Mouse (Mus musculus) CD8-positive naive resting alpha-beta T cell, adult 2 months (primary cell): ENCODE results near the gene Tssk3.

ENCODE experiments used
- DNase-seq, 2 experiments: peaks; one replicate each; pipeline ENCODE4 v3.0.0; 2022; ENCODE audit warnings: low read depth in 2 of 2, low spot score in 2 of 2

The Tssk3 gene

DNA sequence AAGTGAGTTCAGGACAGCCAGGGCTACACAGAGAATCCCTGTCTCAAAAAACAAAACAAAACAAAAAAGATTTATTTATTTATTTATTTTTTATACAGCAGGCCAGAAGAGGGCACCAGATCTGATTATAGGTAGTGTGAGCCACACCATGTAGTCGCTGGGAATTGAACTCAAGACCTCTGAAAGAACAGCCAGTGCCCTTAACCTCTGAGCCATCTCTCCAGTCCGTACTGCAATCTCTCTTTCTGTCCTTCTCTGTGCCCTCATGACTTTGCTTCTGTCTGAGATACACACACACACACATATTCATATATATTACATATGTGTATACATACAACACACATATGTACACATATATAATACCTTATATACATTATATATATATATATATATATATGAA, 40.0 kb downstream of the Tssk3 start:
- DNase-seq: no peak

DNA sequence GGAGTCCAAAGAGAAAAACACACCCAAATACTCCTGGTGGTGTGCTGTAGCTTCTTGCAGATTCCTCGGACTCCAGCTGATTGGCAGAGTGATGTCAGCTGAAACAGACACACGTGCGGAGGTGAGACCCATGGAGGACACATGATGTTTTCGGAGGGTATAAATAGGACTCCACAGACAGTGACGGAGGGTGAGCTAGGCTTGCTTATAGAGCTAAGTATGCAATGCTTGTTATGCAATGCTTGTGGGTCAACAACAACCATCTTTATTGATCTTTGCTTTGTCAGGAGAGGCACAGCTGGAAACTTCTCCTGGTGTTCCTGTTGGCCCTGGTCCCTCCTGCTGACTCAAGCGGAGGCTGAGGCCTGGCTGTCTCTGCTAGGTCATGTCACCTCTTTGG, 42.1 kb downstream of the Tssk3 start:
- no peak for DNase-seq

DNA sequence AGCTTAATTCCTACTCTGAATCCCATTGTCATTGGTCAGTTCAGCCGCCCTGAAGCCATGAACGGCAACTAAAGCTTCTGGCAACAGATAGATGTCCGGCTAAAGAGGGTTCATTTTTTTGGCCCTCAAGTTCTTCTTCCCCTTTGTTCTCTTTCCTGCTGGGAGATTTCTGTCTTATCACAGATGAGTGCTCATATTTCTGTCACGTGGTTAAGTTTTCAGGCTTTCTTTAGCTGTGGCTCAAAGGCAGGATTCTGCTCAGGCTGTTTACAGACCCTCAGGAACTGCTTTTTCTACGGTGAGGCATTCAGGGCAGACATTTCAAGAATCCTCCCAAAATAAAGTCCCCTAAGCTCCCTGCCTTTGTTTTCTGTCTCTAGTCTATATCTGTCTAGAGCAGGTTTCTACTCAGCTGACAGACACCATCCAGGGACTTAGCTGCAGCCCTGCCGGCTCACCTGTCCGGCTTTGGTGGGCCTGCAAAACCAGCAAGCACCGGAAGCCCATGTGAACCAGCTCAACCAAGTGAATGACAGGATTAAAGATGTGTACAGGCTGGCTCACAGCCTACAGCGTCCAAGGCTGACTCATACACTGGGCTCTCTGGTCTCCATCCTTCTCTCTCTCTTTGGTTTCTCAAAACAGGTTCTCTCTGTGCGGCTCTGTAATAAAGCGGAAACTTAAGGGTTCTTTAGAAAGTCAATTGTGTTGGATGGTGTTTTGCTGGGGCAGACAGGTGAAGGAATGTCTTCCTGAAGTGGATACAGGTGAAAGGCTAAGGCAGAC, 42.9 kb downstream of the Tssk3 start:
- DNase-seq: no peak

DNA sequence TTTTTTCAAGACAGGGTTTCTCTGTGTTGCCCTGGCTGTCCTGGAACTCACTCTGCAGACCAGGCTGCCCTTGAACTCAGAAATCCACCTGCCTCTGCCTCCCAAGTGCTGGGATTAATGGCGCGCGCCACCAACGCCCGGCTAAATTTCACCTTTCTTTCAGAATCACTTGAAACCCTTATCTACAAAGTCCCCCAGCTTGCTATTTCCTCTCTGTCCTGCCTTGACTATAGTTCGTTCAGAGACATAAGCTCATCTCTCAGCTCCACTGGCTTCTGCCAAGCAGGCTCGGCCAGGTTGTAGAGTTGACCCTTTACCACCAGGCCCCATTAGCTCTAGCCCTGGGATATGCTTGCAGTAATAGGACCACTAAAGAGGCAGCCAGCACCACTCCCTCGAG, 43.5 kb downstream of the Tssk3 start:
- no peak for DNase-seq

DNA sequence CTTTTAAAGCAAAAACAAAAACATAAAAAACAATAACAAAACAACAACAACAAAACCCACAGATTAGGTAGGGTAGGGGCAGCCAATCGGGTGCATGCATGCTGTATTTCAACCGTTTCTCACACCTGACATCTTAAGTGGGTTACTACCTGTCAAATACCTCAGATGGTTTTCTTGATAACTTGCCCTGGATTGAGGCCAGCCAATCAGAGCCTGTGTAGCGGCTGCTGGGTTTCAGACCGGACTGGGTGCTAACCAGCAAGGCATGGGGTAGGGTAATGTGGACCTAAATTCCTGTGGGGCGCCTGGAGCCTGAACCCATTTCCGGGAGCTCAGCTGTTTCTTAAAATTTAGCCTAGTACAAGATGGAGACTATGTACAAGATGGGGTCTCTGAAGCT, 49.7 kb downstream of the Tssk3 start:
- DNase-seq: no peak

DNA sequence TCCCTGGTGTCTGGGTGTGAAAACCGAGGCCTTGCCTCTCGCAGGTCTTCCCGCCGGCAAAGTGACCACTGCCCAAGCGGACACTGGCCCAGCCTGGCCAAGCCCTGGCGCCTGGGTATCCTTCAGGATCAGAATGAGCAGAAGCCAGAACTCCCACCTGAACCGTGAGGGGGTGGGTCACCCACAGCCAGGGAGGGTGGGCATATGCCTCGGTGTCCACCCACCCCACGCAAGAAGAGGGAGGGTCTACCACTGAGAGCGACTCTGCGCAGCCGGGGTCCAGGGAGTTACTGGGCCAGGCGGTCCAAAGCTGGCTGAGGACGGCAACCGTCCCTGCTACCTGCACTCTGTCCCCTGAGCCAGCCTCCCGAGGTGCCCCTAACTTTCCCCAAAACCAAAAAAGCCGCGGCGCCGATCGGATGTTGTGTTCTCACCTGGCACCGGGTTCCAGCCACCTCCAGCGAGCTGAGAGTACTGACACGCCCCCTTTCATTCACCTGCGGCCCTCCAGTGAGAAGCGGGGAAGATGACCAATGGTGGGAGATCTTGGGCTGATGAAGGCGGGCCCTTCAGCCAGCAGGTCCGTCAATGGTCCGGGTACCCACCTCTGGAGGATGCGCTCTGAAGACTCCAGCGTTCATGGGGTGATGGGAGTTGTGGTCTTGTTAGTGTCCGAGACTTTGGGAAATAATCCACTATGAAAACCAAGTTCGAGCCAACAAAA, 50.3 kb downstream of the Tssk3 start, which contains the start of gene Zbtb8b:
Gene Zbtb8b, minus strand, starts transcription at position 514 of the 724 bp plus-strand sequence.
- no peak for DNase-seq
